Mouse (Mus musculus) midbrain, embryonic 16.5 days (tissue): ENCODE data around the gene Dagla. TPM values are rescaled to one million over a fixed set of nuclear protein-coding genes. Genes with fewer than 3 reads are reported as not detected.

Source experiments
- ATAC-seq: fragments of 200-750 bp; cut with Nextera tagmentation; 2 replicates; pipeline ENCODE4 v1.8.0; 2017; ENCODE audit warnings: moderate TSS enrichment
- H3K27ac ChIP-seq: fragments of 300-500 bp; sonication (generic); 2 replicates; pipeline ENCODE4 v1.5.1; 2014; ENCODE audit warnings: mild to moderate bottlenecking, low read length, mixed read lengths
- H3K27me3 ChIP-seq: fragments of 300-500 bp; sonication (generic); 2 replicates; pipeline ENCODE4 v1.6.1; 2014; ENCODE audit warnings: low read depth, low read length, mixed read lengths; ENCODE audit not compliant: control insufficient read depth, insufficient read depth
- H3K36me3 ChIP-seq: fragments of 300-500 bp; sonication (generic); 2 replicates; pipeline ENCODE4 v1.6.1; 2014; ENCODE audit warnings: mild to moderate bottlenecking, low read length, moderate library complexity, mixed read lengths; ENCODE audit not compliant: control insufficient read depth, insufficient read depth
- H3K4me1 ChIP-seq: fragments of 300-500 bp; sonication (generic); 2 replicates; pipeline ENCODE4 v1.6.1; 2014; ENCODE audit warnings: mild to moderate bottlenecking, low read length, mixed read lengths; ENCODE audit not compliant: control insufficient read depth, insufficient read depth
- H3K4me2 ChIP-seq: fragments of 300-500 bp; sonication (generic); 2 replicates; pipeline ENCODE4 v1.6.1; 2014; ENCODE audit warnings: mild to moderate bottlenecking, low read length, mixed read lengths
- H3K4me3 ChIP-seq: fragments of 300-500 bp; sonication (generic); 2 replicates; pipeline ENCODE4 v1.5.1; 2014; ENCODE audit warnings: low read depth, mild to moderate bottlenecking, low read length, moderate library complexity, mixed read lengths
- H3K9ac ChIP-seq: fragments of 300-500 bp; sonication (generic); 2 replicates; pipeline ENCODE4 v1.6.1; 2014; ENCODE audit warnings: low read depth, low read length, mixed read lengths
- H3K9me3 ChIP-seq: fragments of 300-500 bp; sonication (generic); replicated peaks from 2 replicates; pipeline ENCODE4 v1.6.1; 2014; ENCODE audit warnings: mild to moderate bottlenecking, low read length, mixed read lengths; ENCODE audit not compliant: control insufficient read depth, poor library complexity, severe bottlenecking
- WGBS: fragments of 180-500 bp; shearing (Covaris S2); extraction: QIAGEN DNeasy Blood & Tissue Kit; methylation state at CpG from one replicate; pipeline ENCODE4 v1.1.7; 2014; 5-methylcytosine and 5-hydroxymethylcytosine counted together
- polyA plus RNA-seq: library from polyadenylated mRNA; unstranded; fragments of >200 nt; fragmentation: Nextera tagmentation; extraction: Ambion mirVana; gene quantifications from 2 replicates; pipeline ENCODE4 v1.2.1, GENCODE M21; 2015

The Dagla gene
- polyA plus RNA-seq, 1 experiment from 2014 or later, result 14.1 TPM

GRCm38 (mm10) chr19:10267953-10268352, 36.7 kb downstream of the Dagla start:
- H3K36me3 ChIP-seq, result peaks cover 3% of the 10 kb centered on the region; the same call in 1 of the 2 replicates
- H3K27ac ChIP-seq, result no peak overlapping the region
- H3K9ac ChIP-seq, result no peak overlapping the region
- no peak overlapping the region for H3K4me3 ChIP-seq
- peaks cover 8% of the 10 kb centered on the region; the same call in 1 of the 2 replicates for H3K4me1 ChIP-seq
- no peak overlapping the region for H3K4me2 ChIP-seq
- no peak for ATAC-seq
- no peaks in the 10 kb centered on the region for H3K9me3 ChIP-seq
- WGBS, result 90% methylated on average over 10 of the region's 10 CpGs
- no peaks in the 10 kb centered on the region; the same call in 1 of the 2 replicates for H3K27me3 ChIP-seq

DNA sequence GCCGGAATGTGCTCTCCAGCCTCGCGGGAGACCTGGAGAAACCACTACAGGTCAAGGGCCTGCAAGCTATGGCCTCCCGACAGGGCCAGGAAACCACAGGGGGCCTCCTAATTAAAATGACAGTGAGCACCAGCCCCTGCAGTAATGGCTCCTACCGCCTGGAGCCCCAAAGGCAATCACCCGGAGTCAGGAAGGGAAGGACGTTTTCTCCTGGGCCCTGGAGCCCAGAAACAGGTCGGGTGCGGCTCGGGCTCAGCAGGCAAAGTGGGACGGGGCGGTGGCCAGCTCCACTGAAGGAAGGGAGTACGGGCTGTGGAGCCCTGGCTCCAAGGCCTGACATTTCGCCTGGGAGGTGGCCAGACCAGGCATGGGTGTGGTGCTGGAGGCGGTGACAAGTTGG, 37.6 kb downstream of the Dagla start:
- Histone ChIP-seq H3K4me2 (no peak overlapping the region), H3K9me3 (no peaks in the 10 kb centered on the region), H3K36me3 (peaks cover 10% of the 10 kb centered on the region), H3K4me1 (peaks cover 2% of the 10 kb centered on the region; the same call in 1 of the 2 replicates), H3K27ac (no peak overlapping the region), H3K9ac (peak overlapping the region; percentile 28; the same call in 1 of the 2 replicates), H3K4me3 (no peak overlapping the region), H3K27me3 (no peaks in the 10 kb centered on the region; the same call in 1 of the 2 replicates)
- no peak for ATAC-seq
- 18% methylated on average over 15 of the region's 15 CpGs for WGBS

GRCm38 (mm10) chr19:10266196-10266850, 38.4 kb downstream of the Dagla start:
- peaks cover 2% of the 10 kb centered on the region; the same call in 1 of the 2 replicates for H3K4me1 ChIP-seq

GRCm38 (mm10) chr19:10261369-10261768, 43.3 kb downstream of the Dagla start:
- no peaks in the 10 kb centered on the region; the same call in 1 of the 2 replicates for H3K27me3 ChIP-seq
- H3K36me3 ChIP-seq, result peaks cover 25% of the 10 kb centered on the region
- H3K9ac ChIP-seq, result no peak overlapping the region
- no peaks in the 10 kb centered on the region for H3K9me3 ChIP-seq
- 80% methylated on average over 7 of the region's 7 CpGs for WGBS
- no peak for ATAC-seq
- no peak overlapping the region for H3K4me3 ChIP-seq
- no peaks in the 10 kb centered on the region for H3K4me1 ChIP-seq
- H3K4me2 ChIP-seq, result no peak overlapping the region
- no peak overlapping the region for H3K27ac ChIP-seq

More at GRCm38 (mm10) chr19:10266196-10266850, 38.4 kb downstream of the Dagla start:
- no peaks in the 10 kb centered on the region for H3K9me3 ChIP-seq
- no peak for ATAC-seq
- no peak overlapping the region for H3K27ac ChIP-seq
- H3K4me2 ChIP-seq, result no peak overlapping the region
- no peaks in the 10 kb centered on the region; the same call in 1 of the 2 replicates for H3K27me3 ChIP-seq
- no peak overlapping the region for H3K9ac ChIP-seq
- peaks cover 17% of the 10 kb centered on the region for H3K36me3 ChIP-seq
- no peak overlapping the region for H3K4me3 ChIP-seq
- WGBS, result 28% methylated on average over 14 of the region's 14 CpGs

GRCm38 (mm10) chr19:10258279-10259011, 46.2 kb downstream of the Dagla start:
- Histone ChIP-seq H3K9me3 (no peaks in the 10 kb centered on the region), H3K4me1 (no peaks in the 10 kb centered on the region), H3K9ac (no peak overlapping the region), H3K27me3 (no peaks in the 10 kb centered on the region; the same call in 1 of the 2 replicates), H3K27ac (no peak overlapping the region), H3K4me3 (no peak overlapping the region), H3K36me3 (peaks cover 39% of the 10 kb centered on the region), H3K4me2 (no peak overlapping the region)
- ATAC-seq, result peak; percentile 62
- WGBS, result 30% methylated on average over 6 of the region's 6 CpGs

- Histone ChIP-seq H3K4me3 (no peak overlapping the region), H3K27me3 (no peaks in the 10 kb centered on the region)
- WGBS, result 59% methylated on average over 20 of the region's 20 CpGs
Observed at GRCm38 (mm10) chr19:10248128-10248527, 56.5 kb downstream of the Dagla start.

DNA sequence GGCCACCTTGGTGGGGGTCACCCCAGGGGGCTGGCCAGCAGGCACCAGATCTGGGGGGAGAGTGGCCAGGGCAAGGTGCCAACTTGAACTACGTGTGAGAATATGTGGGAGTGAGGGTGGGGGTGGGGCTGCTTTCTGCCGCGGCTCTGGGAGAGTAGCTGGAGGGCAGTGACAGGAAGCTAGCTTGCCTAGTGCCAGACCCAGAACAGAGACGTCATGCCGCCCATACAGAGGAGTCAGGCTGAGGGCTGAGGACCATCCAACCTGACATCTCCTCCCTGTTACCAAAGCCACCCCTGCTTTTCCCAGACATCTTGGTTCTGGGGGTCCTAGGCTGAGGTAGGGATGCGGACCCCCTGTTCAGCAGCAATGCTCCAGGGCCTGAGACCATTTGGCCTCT, 57.5 kb downstream of the Dagla start:
- Histone ChIP-seq H3K27ac (no peak overlapping the region), H3K4me3 (no peak overlapping the region), H3K27me3 (no peaks in the 10 kb centered on the region), H3K4me2 (no peak overlapping the region), H3K4me1 (no peaks in the 10 kb centered on the region), H3K9ac (no peak overlapping the region), H3K9me3 (no peaks in the 10 kb centered on the region), H3K36me3 (peaks cover 12% of the 10 kb centered on the region)
- 33% methylated on average over 6 of the region's 6 CpGs for WGBS
- ATAC-seq, result no peak

More at GRCm38 (mm10) chr19:10248128-10248527, 56.5 kb downstream of the Dagla start:
- Histone ChIP-seq H3K9ac (no peak overlapping the region), H3K27ac (no peak overlapping the region), H3K36me3 (peaks cover 13% of the 10 kb centered on the region), H3K4me2 (no peak overlapping the region), H3K4me1 (no peaks in the 10 kb centered on the region), H3K9me3 (no peaks in the 10 kb centered on the region)
- no peak for ATAC-seq

- 18% methylated on average over 3 of the region's 3 CpGs for WGBS
- no peak for ATAC-seq
- Histone ChIP-seq H3K4me3 (no peak overlapping the region), H3K4me1 (peaks cover 5% of the 10 kb centered on the region), H3K9ac (no peak overlapping the region), H3K27me3 (peaks cover 8% of the 10 kb centered on the region), H3K9me3 (no peaks in the 10 kb centered on the region), H3K4me2 (no peak overlapping the region), H3K27ac (no peak overlapping the region), H3K36me3 (no peaks in the 10 kb centered on the region; the same call in 1 of the 2 replicates)
Observed at GRCm38 (mm10) chr19:10244183-10244582, 60.5 kb downstream of the Dagla start.

DNA sequence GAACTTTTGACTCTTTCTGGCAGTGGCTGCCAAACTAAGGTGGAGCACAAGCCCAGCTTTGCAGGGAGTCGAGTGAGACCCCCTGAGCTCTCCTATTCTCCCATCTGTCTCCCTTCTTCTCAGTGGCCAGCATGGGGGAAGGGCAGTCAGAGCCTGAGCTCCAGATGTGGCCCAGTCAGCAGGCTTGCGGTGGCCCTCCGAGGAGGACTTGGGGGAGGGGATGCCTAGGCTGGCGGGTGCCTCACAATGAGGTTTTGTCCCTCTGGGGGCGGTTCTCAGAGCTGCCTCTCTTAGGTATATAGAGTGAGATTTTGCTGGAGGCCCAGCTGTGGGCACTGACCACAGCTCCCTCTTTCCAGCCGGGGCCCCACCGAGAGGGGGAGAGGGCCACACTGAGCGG, 61.8 kb downstream of the Dagla start:
- Histone ChIP-seq H3K27ac (no peak overlapping the region), H3K4me1 (peaks cover 5% of the 10 kb centered on the region), H3K36me3 (no peaks in the 10 kb centered on the region; the same call in 1 of the 2 replicates), H3K9me3 (no peaks in the 10 kb centered on the region), H3K4me3 (no peak overlapping the region), H3K4me2 (no peak overlapping the region), H3K27me3 (peaks cover 8% of the 10 kb centered on the region), H3K9ac (no peak overlapping the region)
- no peak for ATAC-seq
- WGBS, result 8% methylated on average over 8 of the region's 8 CpGs
